Mouse (Mus musculus): ENCODE results near the gene Mepce. TPM values are rescaled to one million over a fixed set of nuclear protein-coding genes. Genes with fewer than 3 reads are reported as not detected.

Gene Mepce
- polyA plus RNA-seq, 1 experiment from 2014 or later = 14.5 TPM

DNA sequence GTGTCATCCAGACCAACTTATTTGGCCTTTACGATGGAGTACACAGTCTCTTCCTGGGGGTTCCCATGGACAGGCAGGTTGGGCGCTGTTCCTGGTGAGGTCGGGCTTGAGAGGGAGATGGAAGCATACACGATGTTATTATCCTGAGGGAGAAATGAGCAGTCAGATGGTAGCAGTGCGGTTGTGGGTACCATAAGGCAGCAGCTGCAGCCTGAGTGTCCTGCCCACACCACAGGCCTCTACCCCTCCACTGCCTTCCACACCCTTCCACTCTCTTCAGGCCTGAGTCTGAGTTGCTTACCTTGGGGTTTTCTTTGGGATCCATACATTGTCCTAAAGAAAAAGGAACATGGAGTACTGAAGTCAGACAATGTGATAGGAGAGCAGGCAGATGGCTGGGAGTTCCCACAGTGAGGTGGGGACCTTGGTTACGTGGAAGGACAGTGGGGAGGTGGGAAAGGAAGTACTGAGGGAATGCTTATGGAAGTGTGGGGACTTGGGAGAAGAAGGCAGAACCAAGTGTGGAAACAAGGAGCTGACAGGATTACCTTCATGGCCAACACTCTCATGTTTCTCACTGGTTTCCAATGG, 36.1 kb upstream of the Mepce start:
- Histone ChIP-seq H3K9ac (no peak overlapping the region), H3K4me1 (no peaks in the 10 kb centered on the region), H3K9me3 (no peaks in the 10 kb centered on the region), H3K36me3 (no peaks in the 10 kb centered on the region), H3K27me3 (no peaks in the 10 kb centered on the region), H3K4me2 (replicated peaks) (no peak overlapping the region), H3K27ac (no peak overlapping the region), H3K4me3 (no peak overlapping the region)
- no peak for ATAC-seq (ENCODE audit: insufficient number of reproducible peaks, insufficient read depth, low FRiP score, low TSS enrichment)
- WGBS = 90% methylated on average over 6 of the region's 6 CpGs

GRCm38 (mm10) chr5:137822602-137823001, 35.1 kb upstream of the Mepce start:
- no peak overlapping the region for H3K4me2 ChIP-seq (replicated peaks)

DNA sequence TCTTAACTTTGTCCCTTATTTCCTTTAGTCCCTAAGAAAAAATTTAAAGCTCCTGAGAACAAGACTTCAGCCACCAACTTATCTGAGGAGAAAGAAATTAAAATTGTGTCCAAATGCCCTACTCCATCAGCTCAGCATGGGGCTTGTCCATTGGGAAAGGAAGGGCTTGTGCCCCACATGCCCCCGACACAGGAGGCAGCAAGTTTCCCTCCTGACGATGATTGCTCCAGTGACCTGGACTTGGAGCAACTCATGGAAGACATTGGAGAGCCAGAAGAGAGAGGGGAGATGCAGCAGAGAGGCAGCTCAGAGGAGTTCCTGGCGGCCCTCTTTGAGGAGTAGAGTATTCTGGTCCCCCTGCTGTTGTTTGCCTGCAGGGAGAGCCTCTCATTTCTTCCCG, 34.7 kb upstream of the Mepce start:
- Histone ChIP-seq H3K4me3 (no peak overlapping the region), H3K27me3 (no peaks in the 10 kb centered on the region), H3K9me3 (no peaks in the 10 kb centered on the region), H3K36me3 (no peaks in the 10 kb centered on the region), H3K9ac (no peak overlapping the region), H3K27ac (no peak overlapping the region), H3K4me1 (no peaks in the 10 kb centered on the region), H3K4me2 (replicated peaks) (no peak overlapping the region)
- ATAC-seq (ENCODE audit: insufficient number of reproducible peaks, insufficient read depth, low FRiP score, low TSS enrichment) = no peak
- WGBS = 59% methylated on average over 4 of the region's 4 CpGs

More at GRCm38 (mm10) chr5:137822602-137823001, 35.1 kb upstream of the Mepce start:
- Histone ChIP-seq H3K36me3 (no peaks in the 10 kb centered on the region), H3K27ac (no peak overlapping the region), H3K9me3 (no peaks in the 10 kb centered on the region), H3K27me3 (no peaks in the 10 kb centered on the region), H3K4me3 (no peak overlapping the region), H3K9ac (no peak overlapping the region), H3K4me1 (no peaks in the 10 kb centered on the region)
- ATAC-seq (ENCODE audit: insufficient number of reproducible peaks, insufficient read depth, low FRiP score, low TSS enrichment) = no peak
- WGBS = 83% methylated on average over 1 of the region's 1 CpGs

GRCm38 (mm10) chr5:137817466-137818222, 30.2 kb upstream of the Mepce start:
- Histone ChIP-seq H3K27me3 (no peaks in the 10 kb centered on the region), H3K4me1 (no peaks in the 10 kb centered on the region), H3K27ac (no peak overlapping the region), H3K9me3 (no peaks in the 10 kb centered on the region), H3K36me3 (no peaks in the 10 kb centered on the region), H3K4me3 (no peak overlapping the region), H3K9ac (no peak overlapping the region), H3K4me2 (replicated peaks) (no peak overlapping the region)
- WGBS = 66% methylated on average over 4 of the region's 4 CpGs
- no peak for ATAC-seq (ENCODE audit: insufficient number of reproducible peaks, insufficient read depth, low FRiP score, low TSS enrichment)

GRCm38 (mm10) chr5:137808316-137808715, 20.9 kb upstream of the Mepce start:
- no peaks in the 10 kb centered on the region for H3K9me3 ChIP-seq
- no peak overlapping the region for H3K4me3 ChIP-seq
- ATAC-seq (ENCODE audit: insufficient number of reproducible peaks, insufficient read depth, low FRiP score, low TSS enrichment) = no peak
- no peaks in the 10 kb centered on the region for H3K4me1 ChIP-seq
- no peaks in the 10 kb centered on the region for H3K27me3 ChIP-seq
- no peak overlapping the region for H3K27ac ChIP-seq
- H3K4me2 ChIP-seq (replicated peaks) = no peak overlapping the region
- H3K9ac ChIP-seq = no peak overlapping the region
- H3K36me3 ChIP-seq = no peaks in the 10 kb centered on the region
- 90% methylated on average over 5 of the region's 5 CpGs for WGBS

DNA sequence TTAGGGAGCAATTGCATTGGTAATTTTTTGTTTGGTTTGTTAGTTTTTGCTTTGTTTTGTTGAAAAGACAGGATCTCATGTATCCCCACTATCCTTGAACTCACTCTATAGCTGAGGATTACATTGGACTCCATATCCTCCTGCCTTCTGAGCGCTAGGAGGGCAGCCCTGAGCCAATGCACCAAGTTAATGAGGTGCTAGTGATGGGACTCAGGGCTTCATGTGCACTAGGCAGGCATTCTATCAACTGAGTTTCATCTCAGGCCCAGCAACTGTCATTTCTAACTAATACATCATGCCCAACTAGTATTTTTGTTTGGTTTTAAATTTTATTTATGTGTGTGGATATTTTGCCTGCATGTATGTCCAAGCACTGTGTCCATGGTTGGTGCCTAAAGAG, 18.7 kb upstream of the Mepce start:
- Histone ChIP-seq H3K27me3 (no peaks in the 10 kb centered on the region), H3K27ac (no peak overlapping the region), H3K9ac (no peak overlapping the region), H3K4me3 (no peak overlapping the region), H3K4me1 (no peaks in the 10 kb centered on the region), H3K9me3 (no peaks in the 10 kb centered on the region), H3K4me2 (replicated peaks) (no peak overlapping the region), H3K36me3 (no peaks in the 10 kb centered on the region)
- ATAC-seq (ENCODE audit: insufficient number of reproducible peaks, insufficient read depth, low FRiP score, low TSS enrichment) = no peak
- WGBS = 78% methylated on average over 1 of the region's 1 CpGs

DNA sequence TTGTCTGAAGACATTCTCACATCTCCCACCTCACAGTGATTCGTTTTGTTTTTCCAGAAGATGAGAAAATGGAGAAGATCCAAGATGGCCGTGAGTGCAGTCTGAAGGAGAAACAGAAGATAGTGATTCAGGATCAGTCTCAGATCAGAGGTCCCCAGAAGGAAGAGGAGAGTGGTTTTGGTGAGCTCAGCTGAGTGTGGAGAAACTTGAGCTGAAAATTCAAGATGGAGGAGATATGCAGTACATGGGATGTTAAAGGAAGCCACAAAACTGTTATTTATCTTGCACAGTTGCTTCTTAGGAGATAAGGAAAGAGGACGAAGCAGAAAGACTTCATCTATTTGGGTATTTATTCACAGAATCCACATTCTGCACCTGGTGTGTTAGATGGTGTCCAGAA, 13.5 kb upstream of the Mepce start:
- no peaks in the 10 kb centered on the region for H3K36me3 ChIP-seq
- no peak for ATAC-seq (ENCODE audit: insufficient number of reproducible peaks, insufficient read depth, low FRiP score, low TSS enrichment)
- no peak overlapping the region for H3K4me2 ChIP-seq (replicated peaks)
- H3K27me3 ChIP-seq = no peaks in the 10 kb centered on the region
- H3K9ac ChIP-seq = no peak overlapping the region
- H3K27ac ChIP-seq = no peak overlapping the region
- H3K9me3 ChIP-seq = no peaks in the 10 kb centered on the region
- no peaks in the 10 kb centered on the region for H3K4me1 ChIP-seq
- 79% methylated on average over 3 of the region's 3 CpGs for WGBS
- H3K4me3 ChIP-seq = no peak overlapping the region

DNA sequence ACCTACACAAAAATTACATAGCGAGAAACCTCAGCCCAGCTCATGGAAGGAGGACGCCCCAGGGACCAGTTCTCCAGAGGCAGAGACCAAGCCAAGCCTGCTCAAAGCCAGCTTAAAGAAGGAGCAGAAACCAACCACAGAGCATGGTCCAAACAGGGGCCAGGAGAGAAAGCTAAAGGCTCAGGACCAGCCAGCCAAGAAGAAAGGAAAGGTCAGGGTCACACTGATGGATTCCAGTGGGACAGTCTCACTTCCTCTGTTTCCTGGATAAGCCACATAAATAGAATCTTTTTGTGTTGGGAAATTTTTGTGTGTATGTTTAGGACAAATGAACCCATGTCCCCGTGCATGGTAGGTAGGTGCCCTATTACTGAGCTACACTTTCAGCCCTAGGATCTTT, 9.2 kb upstream of the Mepce start:
- no peak overlapping the region for H3K27ac ChIP-seq
- ATAC-seq (ENCODE audit: insufficient number of reproducible peaks, insufficient read depth, low FRiP score, low TSS enrichment) = no peak
- no peaks in the 10 kb centered on the region for H3K27me3 ChIP-seq
- 71% methylated on average over 3 of the region's 3 CpGs for WGBS
- H3K4me3 ChIP-seq = no peak overlapping the region
- H3K9me3 ChIP-seq = no peaks in the 10 kb centered on the region
- no peaks in the 10 kb centered on the region for H3K36me3 ChIP-seq
- no peaks in the 10 kb centered on the region for H3K4me1 ChIP-seq
- no peak overlapping the region for H3K4me2 ChIP-seq (replicated peaks)
- no peak overlapping the region for H3K9ac ChIP-seq

- no peaks in the 10 kb centered on the region for H3K4me1 ChIP-seq
- H3K9ac ChIP-seq = no peak overlapping the region
- H3K4me3 ChIP-seq = no peak overlapping the region
- H3K27ac ChIP-seq = no peak overlapping the region
- H3K9me3 ChIP-seq = no peaks in the 10 kb centered on the region
- no peak for ATAC-seq (ENCODE audit: insufficient number of reproducible peaks, insufficient read depth, low FRiP score, low TSS enrichment)
- H3K27me3 ChIP-seq = no peaks in the 10 kb centered on the region
- no peaks in the 10 kb centered on the region for H3K36me3 ChIP-seq
- no peak overlapping the region for H3K4me2 ChIP-seq (replicated peaks)
These were observed 4.1 kb upstream of the Mepce start for GRCm38 (mm10) chr5:137791553-137791952.

DNA sequence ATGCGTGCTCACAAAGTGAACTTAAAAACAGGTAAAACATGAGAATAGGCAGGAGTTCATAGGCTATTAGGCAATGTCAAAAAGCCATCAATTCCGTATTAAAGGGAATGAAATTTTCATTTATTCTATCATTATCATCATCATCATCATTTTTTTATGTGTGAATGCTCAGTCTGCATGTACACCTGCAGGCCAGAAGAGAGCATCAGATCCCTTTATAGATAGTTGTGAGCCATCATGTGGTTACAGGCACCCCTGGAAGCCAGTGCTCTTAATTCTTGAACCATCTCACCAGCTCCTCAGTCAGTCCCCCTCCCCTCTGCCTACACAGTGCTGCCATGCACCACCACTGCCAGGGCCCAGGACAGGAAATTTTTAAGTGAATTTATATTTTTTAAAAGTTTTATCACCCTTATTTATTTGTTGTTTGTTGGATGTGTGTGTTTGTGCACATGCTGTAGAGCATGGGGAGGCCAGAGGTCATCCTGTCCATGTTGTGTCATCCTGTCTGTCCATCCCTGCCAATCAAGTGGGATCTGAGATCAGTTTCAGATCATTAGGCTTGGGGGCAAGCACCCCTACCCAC, 1.6 kb upstream of the Mepce start:
- ATAC-seq (ENCODE audit: insufficient number of reproducible peaks, insufficient read depth, low FRiP score, low TSS enrichment) = no peak
- Histone ChIP-seq H3K4me2 (replicated peaks) (no peak overlapping the region), H3K9ac (no peak overlapping the region), H3K36me3 (peaks cover 11% of the 10 kb centered on the region; the same call in 1 of the 2 replicates), H3K4me3 (no peak overlapping the region), H3K9me3 (no peaks in the 10 kb centered on the region), H3K4me1 (peaks cover 13% of the 10 kb centered on the region), H3K27ac (no peak overlapping the region), H3K27me3 (no peaks in the 10 kb centered on the region)
- 94% methylated on average over 2 of the region's 2 CpGs for WGBS

- no peaks in the 10 kb centered on the region for H3K27me3 ChIP-seq
- H3K4me1 ChIP-seq = peaks cover 22% of the 10 kb centered on the region
- no peak overlapping the region for H3K9ac ChIP-seq
- H3K36me3 ChIP-seq = peaks cover 18% of the 10 kb centered on the region
- no peaks in the 10 kb centered on the region for H3K9me3 ChIP-seq
- WGBS = 72% methylated on average over 24 of the region's 24 CpGs
- H3K4me2 ChIP-seq (replicated peaks) = peak overlapping the region; percentile 93
- peak overlapping the region; percentile 68 for H3K4me3 ChIP-seq
- no peak for ATAC-seq (ENCODE audit: insufficient number of reproducible peaks, insufficient read depth, low FRiP score, low TSS enrichment)
- H3K27ac ChIP-seq = no peak overlapping the region
These were observed 716 bp upstream of the Mepce start for GRCm38 (mm10) chr5:137788171-137788570.
